Mouse (Mus musculus): ENCODE results near the gene Tram1l1.
"Not testable (repeated sequence)": the region's sequence is repeated elsewhere in the genome, so short reads cannot be mapped to it uniquely, and the experiment has no call there.

Tram1l1 gene

DNA sequence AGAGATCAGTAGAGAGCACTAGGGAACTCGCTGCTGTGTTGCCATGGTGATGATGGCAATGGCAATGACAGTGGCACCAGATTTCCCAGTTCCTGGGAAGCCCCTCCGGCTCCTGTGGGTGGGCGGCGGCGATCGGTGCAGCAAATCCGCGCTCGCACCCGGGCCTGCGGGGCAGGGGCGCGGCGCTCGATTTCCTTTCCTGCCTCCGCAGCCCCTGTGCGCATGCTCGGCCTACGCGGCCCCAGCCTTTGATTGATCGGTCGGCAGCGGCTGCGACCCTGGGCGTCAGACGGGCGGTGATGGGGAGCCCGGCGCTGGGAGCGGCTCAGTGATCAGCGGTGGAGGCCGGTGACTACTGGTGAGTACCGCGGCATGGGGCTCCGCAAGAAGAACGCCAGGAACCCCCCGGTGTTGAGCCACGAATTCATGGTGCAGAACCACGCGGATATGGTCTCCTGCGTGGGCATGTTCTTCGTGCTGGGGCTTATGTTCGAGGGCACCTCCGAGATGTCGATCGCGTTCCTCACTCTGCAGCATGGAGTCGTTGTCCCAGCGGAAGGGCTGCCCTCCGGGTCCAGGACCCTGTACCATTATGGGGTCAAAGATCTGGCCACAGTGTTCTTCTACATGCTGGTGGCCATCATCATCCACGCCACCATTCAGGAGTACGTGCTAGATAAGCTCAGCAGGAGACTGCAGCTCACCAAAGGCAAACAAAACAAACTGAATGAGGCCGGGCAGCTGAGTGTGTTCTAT lies at the start of gene Tram1l1:
TSS of gene Tram1l1 (plus strand) at position 35 of the 756 bp plus-strand sequence.
- in situ Hi-C loops (cut with MboI; ENCODE audit: low pct_unique_long_range_greater_than_20kb in 1 of 2, low sequenced_read_pairs in 2 of 2, unreplicated experiment in 1 of 2), result no loop called here

DNA sequence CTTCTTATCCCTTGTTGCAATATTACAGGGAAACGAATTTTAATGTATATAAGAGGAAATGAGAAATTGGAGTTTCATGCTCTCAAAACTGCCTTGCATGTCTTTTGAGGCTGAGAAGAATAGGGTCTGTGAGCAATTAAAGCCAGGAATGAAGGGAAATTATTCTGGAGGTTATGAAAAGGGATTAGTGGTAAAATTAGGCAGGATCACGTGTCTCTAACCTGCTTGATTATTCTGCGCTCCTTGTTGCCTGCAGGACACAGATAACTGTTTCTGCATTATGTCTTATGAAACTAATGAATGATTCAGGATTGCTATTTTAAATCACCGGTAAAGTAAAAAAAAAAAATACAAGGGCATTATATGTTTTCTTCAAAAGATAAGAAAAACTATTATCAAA lies 49.4 kb upstream of the Tram1l1 start:
- in situ Hi-C loops (cut with MboI; ENCODE audit: low pct_unique_long_range_greater_than_20kb in 1 of 2, low sequenced_read_pairs in 2 of 2, unreplicated experiment in 1 of 2), result no loop called here

DNA sequence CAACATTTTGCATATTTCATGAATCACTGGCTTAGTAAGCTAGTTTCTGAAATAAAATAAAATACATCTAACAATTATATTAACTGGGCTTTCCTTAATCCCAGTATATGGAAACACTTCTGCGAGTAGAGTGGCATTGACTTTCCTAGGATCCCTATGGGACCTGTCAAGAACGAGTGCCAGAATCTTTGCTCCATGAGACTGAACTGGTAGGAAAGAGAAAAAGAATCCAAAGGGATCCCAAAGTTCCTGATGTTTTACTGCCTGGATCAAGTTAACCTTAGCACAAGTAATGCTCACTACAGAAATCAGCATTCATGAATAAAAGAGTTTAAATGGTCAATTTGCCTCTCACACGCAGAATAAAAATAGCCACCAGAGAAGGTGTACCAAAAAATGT lies 49.0 kb upstream of the Tram1l1 start:
- in situ Hi-C loops (cut with MboI; ENCODE audit: low pct_unique_long_range_greater_than_20kb in 1 of 2, low sequenced_read_pairs in 2 of 2, unreplicated experiment in 1 of 2), result no loop called here

GRCm38 (mm10) chr3:124272465-124273089 lies 48.1 kb upstream of the Tram1l1 start:
- in situ Hi-C loops (cut with MboI; ENCODE audit: low pct_unique_long_range_greater_than_20kb in 1 of 2, low sequenced_read_pairs in 2 of 2, unreplicated experiment in 1 of 2), result no loop called here

DNA sequence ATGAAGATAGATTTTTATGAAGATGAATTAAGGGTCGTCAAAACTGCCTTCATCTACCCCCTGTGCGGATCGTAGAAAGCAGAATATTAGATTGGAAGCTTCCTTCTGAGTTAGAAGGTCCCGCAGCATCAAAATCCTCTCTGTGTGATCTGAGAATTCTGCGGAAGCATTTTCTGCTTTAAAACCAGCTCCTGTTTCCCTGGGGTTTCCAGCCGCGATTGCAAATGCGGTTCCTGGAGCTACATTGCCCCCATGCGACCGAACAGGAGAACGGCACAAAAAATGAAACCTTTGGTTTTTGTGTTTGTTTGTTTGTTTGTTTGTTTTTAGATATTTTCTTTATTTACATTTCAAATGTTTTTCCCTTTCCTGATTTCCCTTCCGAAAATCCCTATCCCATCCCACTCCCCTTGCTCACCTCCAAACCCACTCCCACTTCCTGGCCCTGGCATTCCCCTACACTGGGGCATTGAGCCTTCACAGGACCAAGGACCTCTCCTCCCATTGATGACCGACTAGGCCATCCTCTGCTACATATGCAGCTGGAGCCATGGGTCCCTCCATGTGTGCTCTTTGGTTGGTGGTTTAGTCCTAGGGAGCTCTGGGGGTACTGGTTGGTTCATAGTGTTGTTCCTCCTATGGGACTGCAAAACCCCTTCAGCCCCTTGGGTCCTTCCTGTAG lies 45.6 kb upstream of the Tram1l1 start:
- in situ Hi-C loops (cut with MboI; ENCODE audit: low pct_unique_long_range_greater_than_20kb in 1 of 2, low sequenced_read_pairs in 2 of 2, unreplicated experiment in 1 of 2), result not testable (repeated sequence)

GRCm38 (mm10) chr3:124288936-124289335 lies 31.7 kb upstream of the Tram1l1 start:
- in situ Hi-C loops (cut with MboI; ENCODE audit: low pct_unique_long_range_greater_than_20kb in 1 of 2, low sequenced_read_pairs in 2 of 2, unreplicated experiment in 1 of 2), result not testable (repeated sequence)

- in situ Hi-C loops (cut with MboI; ENCODE audit: low pct_unique_long_range_greater_than_20kb in 1 of 2, low sequenced_read_pairs in 2 of 2, unreplicated experiment in 1 of 2), result no loop called here
Observed at GRCm38 (mm10) chr3:124319254-124319653, 1.4 kb upstream of the Tram1l1 start.

GRCm38 (mm10) chr3:124320398-124320797 lies 257 bp upstream of the Tram1l1 start:
- in situ Hi-C loops (cut with MboI; ENCODE audit: low pct_unique_long_range_greater_than_20kb in 1 of 2, low sequenced_read_pairs in 2 of 2, unreplicated experiment in 1 of 2), result no loop called here

DNA sequence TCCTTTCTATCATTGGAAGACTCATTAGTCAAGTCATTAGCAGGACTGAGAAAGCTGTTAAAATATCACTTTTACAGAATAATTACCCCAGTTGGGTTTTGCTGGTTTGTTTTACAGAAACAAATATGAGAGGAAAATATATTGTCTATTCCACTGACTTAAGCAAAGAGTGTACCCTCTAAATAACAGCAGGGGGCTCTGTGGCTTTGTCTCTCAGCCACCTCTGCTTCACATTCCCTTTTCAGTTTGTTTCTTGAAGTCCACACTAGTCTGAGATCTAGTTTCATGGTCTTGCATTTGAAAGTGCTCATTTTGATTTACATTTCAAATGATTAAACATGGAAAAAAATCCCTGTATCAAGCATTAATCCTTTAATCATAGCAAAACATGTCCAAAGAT lies 25.8 kb downstream of the Tram1l1 start:
- in situ Hi-C loops (cut with MboI; ENCODE audit: low pct_unique_long_range_greater_than_20kb in 1 of 2, low sequenced_read_pairs in 2 of 2, unreplicated experiment in 1 of 2), result no loop called here

DNA sequence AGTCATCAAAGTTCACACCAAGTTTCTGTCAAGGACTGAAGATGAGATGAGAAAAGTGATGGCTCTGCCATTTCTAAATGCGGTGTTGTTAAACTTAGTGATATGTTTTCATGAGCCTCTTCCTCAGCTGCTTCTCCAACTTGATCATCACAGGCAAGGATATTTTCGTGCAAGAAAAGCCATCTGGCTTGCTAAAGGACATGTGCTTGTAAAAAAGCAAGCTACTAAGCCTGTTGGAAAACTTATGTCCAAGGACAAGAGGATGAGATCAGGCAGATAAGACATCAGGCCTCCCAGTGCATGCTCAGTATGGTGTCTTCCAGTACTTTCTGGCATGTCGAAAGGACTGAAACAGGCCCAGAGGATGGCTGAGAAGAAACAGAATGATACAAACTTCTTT lies 36.9 kb downstream of the Tram1l1 start:
- in situ Hi-C loops (cut with MboI; ENCODE audit: low pct_unique_long_range_greater_than_20kb in 1 of 2, low sequenced_read_pairs in 2 of 2, unreplicated experiment in 1 of 2), result no loop called here

DNA sequence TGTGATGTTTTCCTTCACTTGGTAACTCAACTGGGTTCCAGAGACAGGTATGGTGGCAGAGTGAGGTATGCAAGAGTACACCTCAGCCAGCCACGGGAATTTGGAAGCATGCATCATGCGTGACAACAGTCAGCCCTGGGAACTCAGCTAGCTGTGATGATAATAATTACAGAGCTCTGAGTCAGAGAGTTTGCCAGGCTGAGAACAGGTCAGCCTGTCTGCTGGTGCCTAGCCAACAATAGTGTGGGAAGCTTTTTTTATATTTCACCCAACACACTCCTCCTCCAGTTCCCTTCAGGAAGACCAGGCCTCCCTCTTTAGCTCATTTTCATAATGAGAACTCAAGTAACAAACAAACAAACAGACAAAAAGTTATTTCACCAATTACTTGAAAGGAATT lies 51.4 kb downstream of the Tram1l1 start:
- in situ Hi-C loops (cut with MboI; ENCODE audit: low pct_unique_long_range_greater_than_20kb in 1 of 2, low sequenced_read_pairs in 2 of 2, unreplicated experiment in 1 of 2), result no loop called here

All from mouse embryonic stem cell (cell line).